Mouse (Mus musculus) common myeloid progenitor, adult 5-6 weeks (primary cell): ENCODE measurements around the gene Arid1b. TPM values are rescaled to one million over a fixed set of nuclear protein-coding genes. Genes with fewer than 3 reads are reported as not detected.

ENCODE experiments used
- ATAC-seq: replicated peaks from 2 replicates; pipeline ENCODE4 v1.8.0; 2016; ENCODE audit warnings: low read depth, mild to moderate bottlenecking, moderate TSS enrichment, inconsistent platforms; ENCODE audit not compliant: poor library complexity, severe bottlenecking
- total RNA-seq: library from RNA; stranded (forward); fragments of 200-1000, 187-1606 nt; gene quantifications from 2 replicates; pipeline ENCODE4 v1.2.3, GENCODE M21; 2017

Gene Arid1b
- total RNA-seq = 36.2 and 48.6 TPM in 2 replicates

DNA sequence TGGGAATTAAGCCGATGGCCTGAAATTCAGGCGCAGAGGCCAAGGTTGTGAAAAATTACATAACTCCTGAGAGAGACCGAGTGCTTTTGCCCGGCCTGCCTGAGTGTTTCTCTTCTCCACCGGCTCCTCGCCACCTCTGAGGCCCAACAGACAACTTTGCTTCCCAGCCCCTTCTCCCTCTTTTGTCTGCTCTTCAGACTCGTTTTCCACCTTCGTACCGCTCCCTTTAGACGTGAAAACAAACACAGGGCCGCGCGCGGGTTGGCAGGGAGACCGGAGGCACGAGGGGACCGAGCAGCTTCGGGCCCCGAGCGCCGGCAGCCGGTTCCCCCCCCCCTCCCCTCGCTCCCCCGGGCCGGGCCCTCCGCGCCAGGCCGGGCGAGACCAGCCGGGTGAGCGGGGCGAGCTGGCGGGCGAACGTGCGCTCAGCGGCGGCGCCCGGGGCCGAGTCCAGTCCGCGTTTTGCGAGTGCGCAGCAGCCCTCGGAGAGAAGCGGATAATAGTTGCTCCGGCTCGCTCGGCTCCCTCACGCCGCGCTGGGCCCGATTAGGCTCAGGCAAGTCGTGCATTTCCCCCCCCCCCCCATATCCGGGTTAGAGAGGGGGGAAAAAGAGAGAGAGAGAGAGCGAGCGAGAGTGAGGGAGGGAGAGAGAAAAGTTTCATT, at the start of gene Arid1b:
Gene Arid1b, plus strand, starts transcription at position 493 of the 664 bp plus-strand sequence.
- ATAC-seq = peak; percentile 78

DNA sequence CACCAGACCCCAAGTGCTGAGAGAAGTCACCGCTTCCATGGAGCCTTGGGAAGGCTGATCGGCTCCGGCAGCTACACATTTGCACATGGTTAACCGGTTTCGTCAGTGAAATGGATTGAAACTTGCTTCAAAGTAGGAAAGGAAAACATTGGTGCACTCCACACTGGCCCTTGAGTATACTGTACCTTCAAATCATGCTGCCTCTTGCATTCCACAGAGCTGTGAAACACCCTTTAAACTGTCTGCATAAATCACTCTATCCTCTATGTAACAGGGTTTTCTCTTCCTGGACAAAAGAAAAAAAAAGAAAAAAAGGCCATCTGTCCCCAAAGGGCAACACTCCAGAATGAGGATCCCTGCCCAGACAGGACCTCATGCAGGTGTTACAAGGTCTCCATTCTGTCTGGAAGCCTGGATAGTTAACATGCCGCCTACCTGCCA, 48.8 kb upstream of the Arid1b start:
- no peak for ATAC-seq

- peak; percentile 87 for ATAC-seq
Observed at GRCm38 (mm10) chr17:4945871-4946331, 48.2 kb upstream of the Arid1b start.

- no peak for ATAC-seq
Observed at GRCm38 (mm10) chr17:4946421-4946974, 47.6 kb upstream of the Arid1b start.

- ATAC-seq = no peak
Observed at GRCm38 (mm10) chr17:4947013-4947412, 47.1 kb upstream of the Arid1b start.

DNA sequence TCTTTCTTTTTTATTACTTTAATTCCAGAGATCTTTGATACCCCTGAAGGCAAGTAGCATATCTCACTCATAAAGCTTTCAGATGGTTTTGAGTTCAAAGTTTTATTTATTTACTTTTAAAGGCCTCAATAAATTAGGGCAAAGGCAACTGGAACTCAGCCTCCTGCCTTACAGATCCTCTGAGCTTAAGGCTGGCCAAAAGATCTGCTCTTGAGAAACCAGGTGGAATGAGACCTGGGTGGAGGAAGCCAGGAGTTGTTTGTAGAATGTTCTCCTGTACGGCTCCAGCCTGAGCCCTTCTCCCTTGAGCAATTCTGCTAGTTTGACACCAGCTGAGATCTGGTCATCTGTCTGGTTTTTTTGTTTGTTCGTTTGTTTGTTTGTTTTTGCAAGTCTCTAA, 46.7 kb upstream of the Arid1b start:
- no peak for ATAC-seq

DNA sequence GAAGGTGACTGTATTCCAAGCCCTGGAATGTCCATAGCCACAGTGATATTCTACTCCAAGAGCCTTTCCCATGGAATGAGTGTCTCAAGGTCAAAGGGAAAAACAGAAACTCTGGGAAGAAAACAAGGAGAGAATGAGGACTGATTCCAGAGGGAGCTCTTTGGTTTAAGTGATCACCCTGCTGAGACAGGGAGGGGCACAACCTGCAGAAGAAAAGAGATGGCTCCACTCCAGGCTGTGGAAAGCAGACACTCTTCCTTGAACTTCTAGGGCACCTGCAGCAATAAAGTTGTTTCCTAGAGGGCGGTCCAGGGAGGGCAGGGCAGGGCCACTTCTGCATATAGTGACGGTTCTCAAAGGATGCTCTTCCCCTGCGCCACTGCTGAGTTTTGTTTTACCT, 45.6 kb upstream of the Arid1b start:
- no peak for ATAC-seq

DNA sequence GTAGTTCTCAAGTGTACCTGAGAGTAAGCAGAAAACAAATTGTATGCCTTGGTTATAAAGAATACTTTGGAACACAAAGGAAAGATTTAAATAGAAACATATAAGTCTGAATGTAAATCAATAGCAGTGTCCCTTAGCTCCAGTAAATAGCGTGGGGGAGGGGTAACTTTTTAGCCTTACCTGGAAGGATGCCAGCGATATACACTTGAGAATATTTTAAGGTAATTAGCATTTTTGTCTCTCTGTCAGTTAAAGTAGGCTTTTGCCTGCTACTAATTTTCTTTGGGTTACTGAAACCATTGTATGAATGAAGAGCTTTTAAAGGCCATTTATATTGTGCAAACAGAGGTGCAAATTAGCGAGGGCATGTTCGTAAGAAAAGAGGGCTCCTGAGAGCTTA, 39.7 kb upstream of the Arid1b start:
- no peak for ATAC-seq

- 0 out of 2 replicates have a peak, but pooled peaks have one; percentile 47 for ATAC-seq
Observed at GRCm38 (mm10) chr17:4964192-4964877, 29.8 kb upstream of the Arid1b start.

GRCm38 (mm10) chr17:4967201-4967600, 26.9 kb upstream of the Arid1b start:
- no peak for ATAC-seq

GRCm38 (mm10) chr17:4968035-4968434, 26.1 kb upstream of the Arid1b start:
- ATAC-seq = no peak

DNA sequence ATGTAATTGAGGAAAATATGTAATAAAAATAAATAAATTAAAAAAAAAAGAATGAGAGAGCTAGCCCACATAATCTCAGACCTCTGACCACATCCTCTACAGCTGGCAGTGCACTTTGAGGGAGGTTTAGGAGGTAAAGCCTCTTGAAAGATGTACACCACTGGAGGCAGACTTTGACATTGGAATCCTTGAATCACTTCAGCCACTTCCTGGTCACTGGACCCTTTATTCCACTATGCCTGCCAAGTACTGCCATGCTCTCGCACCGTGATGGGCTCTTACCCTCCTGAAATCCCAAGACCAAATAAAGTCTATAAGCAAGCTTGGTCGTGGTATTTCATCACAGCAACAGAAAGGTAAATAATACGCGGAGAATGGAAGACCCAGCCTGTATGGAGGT, 25.3 kb upstream of the Arid1b start:
- no peak for ATAC-seq

GRCm38 (mm10) chr17:4972261-4972660, 21.9 kb upstream of the Arid1b start:
- no peak for ATAC-seq

GRCm38 (mm10) chr17:4974736-4975135, 19.4 kb upstream of the Arid1b start:
- no peak for ATAC-seq

GRCm38 (mm10) chr17:4980151-4980550, 14.0 kb upstream of the Arid1b start:
- ATAC-seq = peak; percentile 60

GRCm38 (mm10) chr17:4982819-4983218, 11.3 kb upstream of the Arid1b start:
- no peak for ATAC-seq

- no peak for ATAC-seq
Observed at GRCm38 (mm10) chr17:4984691-4985090, 9.4 kb upstream of the Arid1b start.

GRCm38 (mm10) chr17:4990911-4991560, 3.1 kb upstream of the Arid1b start:
- no peak for ATAC-seq

- no peak for ATAC-seq
Observed at GRCm38 (mm10) chr17:4991600-4991999, 2.5 kb upstream of the Arid1b start.

- ATAC-seq = no peak
Observed at GRCm38 (mm10) chr17:4993497-4993839, 664 bp upstream of the Arid1b start.

- no peak for ATAC-seq
Observed at GRCm38 (mm10) chr17:4994504-4994812, 326 bp downstream of the Arid1b start.
